ENCODE assay signal across 17 mouse cellular contexts in the genomic region with DNA sequence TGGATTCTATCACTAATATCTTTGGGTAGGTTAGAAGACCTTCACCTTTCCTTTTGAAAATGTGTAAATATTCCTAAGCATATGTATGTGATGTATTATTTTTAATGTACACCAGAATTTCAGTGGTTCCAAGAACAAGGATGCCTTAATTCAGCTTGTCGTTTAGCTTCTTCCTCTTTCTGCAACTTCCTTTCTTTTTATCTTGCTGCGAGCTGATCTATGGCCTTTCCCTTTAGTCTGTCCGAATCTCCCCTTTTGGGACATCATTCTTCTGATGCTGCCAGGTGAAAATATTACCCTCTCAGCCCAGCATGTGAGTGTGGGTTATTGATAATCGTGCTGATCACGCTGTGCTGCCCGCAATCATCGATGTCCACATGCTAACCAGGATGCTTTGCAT.
"Had no signal": no experiment of that assay in that cellular context is flagged by ENCODE, and none has a peak within 500 bp of the region (broad histone marks: within the 10 kb centered on the region; RNA-seq: fewer than 3 reads in every experiment).

No protein-coding gene starts in this region.

- H3K4me3 ChIP-seq: neural tube, embryonic 12.5 days; neural tube, embryonic 13.5 days; neural tube, embryonic 15.5 days; stomach, embryonic 15.5 days had no signal

- H3K27me3 ChIP-seq: neural tube, embryonic 12.5 days; neural tube, embryonic 13.5 days; neural tube, embryonic 15.5 days; stomach, embryonic 15.5 days had no signal

- H3K9ac ChIP-seq: neural tube, embryonic 12.5 days; neural tube, embryonic 13.5 days; neural tube, embryonic 15.5 days; stomach, embryonic 15.5 days had no signal

- H3K9me3 ChIP-seq: neural tube, embryonic 12.5 days; neural tube, embryonic 13.5 days; neural tube, embryonic 15.5 days; stomach, embryonic 15.5 days had no signal

- H3K27ac ChIP-seq: neural tube, embryonic 12.5 days; neural tube, embryonic 13.5 days; neural tube, embryonic 15.5 days; stomach, embryonic 15.5 days; stomach, postnatal 0 days had no signal

- H3K4me1 ChIP-seq: neural tube, embryonic 12.5 days; neural tube, embryonic 13.5 days; neural tube, embryonic 15.5 days; stomach, embryonic 15.5 days had no signal

- DNase-seq: retina, postnatal 1 day; right cerebral cortex, adult 18-20 months; right cerebral cortex, postnatal 14 days; right cerebral cortex, postnatal 25 days; right cerebral cortex, postnatal 4 days; spleen, adult 18-20 months; thymus, adult 18-20 months; thymus, adult 2 months; thymus, postnatal 14 days; thymus, postnatal 25 days; thymus, postnatal 36 days; thymus, postnatal 4 days had no signal
